Mouse (Mus musculus): ENCODE results near the gene Npas2. TPM values are rescaled to one million over a fixed set of nuclear protein-coding genes. Genes with fewer than 3 reads are reported as not detected.
A peak's percentile ranks its signal among the peaks of the same experiment; 100 is the strongest.

The Npas2 gene
- polyA plus RNA-seq, 1 experiment = 77.6 TPM

- H3K27ac ChIP-seq (ENCODE audit: insufficient read depth, low read depth, low read length) = peak overlapping the region; percentile 14; the same call in 1 of the 2 replicates
- no peaks in the 10 kb centered on the region for H3K27me3 ChIP-seq (ENCODE audit: control insufficient read depth, insufficient read depth, low read length)
- peaks cover 13% of the 10 kb centered on the region for H3K4me1 ChIP-seq (ENCODE audit: control insufficient read depth, insufficient read depth, insufficient read length, low read length)
- 1% methylated on average over 75 of the region's 76 CpGs for WGBS
- no peak for TF ChIP-seq CTCF (IDR thresholded peaks at IDR 0.05; ENCODE audit: extremely low read depth, insufficient read length, insufficient replicate concordance, low read depth, low read length)
- TF ChIP-seq POLR2A (IDR thresholded peaks at IDR 0.05; ENCODE audit: low read depth, low read length) = no peak
- H3K4me3 ChIP-seq (ENCODE audit: low read depth, low read length) = peak overlapping the region; percentile 73
- H3K36me3 ChIP-seq (ENCODE audit: control insufficient read depth, insufficient read depth, low read length) = no peaks in the 10 kb centered on the region
Observed at GRCm38 (mm10) chr1:39193862-39194675, 538 bp downstream of the Npas2 start.

- Histone ChIP-seq H3K4me1 (ENCODE audit: control insufficient read depth, insufficient read depth, insufficient read length, low read length) (peaks cover 19% of the 10 kb centered on the region), H3K27ac (ENCODE audit: insufficient read depth, low read depth, low read length) (no peak overlapping the region), H3K4me3 (ENCODE audit: low read depth, low read length) (no peak overlapping the region), H3K27me3 (ENCODE audit: control insufficient read depth, insufficient read depth, low read length) (no peaks in the 10 kb centered on the region), H3K36me3 (ENCODE audit: control insufficient read depth, insufficient read depth, low read length) (no peaks in the 10 kb centered on the region)
- WGBS = 12% methylated on average over 11 of the region's 11 CpGs
- no peak for TF ChIP-seq CTCF (IDR thresholded peaks at IDR 0.05; ENCODE audit: extremely low read depth, insufficient read length, insufficient replicate concordance, low read depth, low read length)
- TF ChIP-seq POLR2A (IDR thresholded peaks at IDR 0.05; ENCODE audit: low read depth, low read length) = no peak
Observed at GRCm38 (mm10) chr1:39194959-39195358, 1.4 kb downstream of the Npas2 start.

- WGBS = 39% methylated on average over 6 of the region's 6 CpGs
- Histone ChIP-seq H3K27ac (ENCODE audit: insufficient read depth, low read depth, low read length) (peak overlapping the region; percentile 32), H3K4me1 (ENCODE audit: control insufficient read depth, insufficient read depth, insufficient read length, low read length) (peaks cover 21% of the 10 kb centered on the region), H3K27me3 (ENCODE audit: control insufficient read depth, insufficient read depth, low read length) (no peaks in the 10 kb centered on the region), H3K36me3 (ENCODE audit: control insufficient read depth, insufficient read depth, low read length) (no peaks in the 10 kb centered on the region), H3K4me3 (ENCODE audit: low read depth, low read length) (no peak overlapping the region)
- TF ChIP-seq POLR2A (IDR thresholded peaks at IDR 0.05; ENCODE audit: low read depth, low read length) (no peak), CTCF (IDR thresholded peaks at IDR 0.05; ENCODE audit: extremely low read depth, insufficient read length, insufficient replicate concordance, low read depth, low read length) (no peak)
Observed at GRCm38 (mm10) chr1:39196126-39196525, 2.6 kb downstream of the Npas2 start.

GRCm38 (mm10) chr1:39196676-39197375 lies 3.3 kb downstream of the Npas2 start:
- Histone ChIP-seq H3K36me3 (ENCODE audit: control insufficient read depth, insufficient read depth, low read length) (no peaks in the 10 kb centered on the region), H3K27ac (ENCODE audit: insufficient read depth, low read depth, low read length) (peak overlapping the region; percentile 88), H3K4me3 (ENCODE audit: low read depth, low read length) (peak overlapping the region; percentile 6; the same call in 1 of the 2 replicates), H3K27me3 (ENCODE audit: control insufficient read depth, insufficient read depth, low read length) (no peaks in the 10 kb centered on the region), H3K4me1 (ENCODE audit: control insufficient read depth, insufficient read depth, insufficient read length, low read length) (peaks cover 20% of the 10 kb centered on the region)
- TF ChIP-seq POLR2A (IDR thresholded peaks at IDR 0.05; ENCODE audit: low read depth, low read length) (no peak), CTCF (IDR thresholded peaks at IDR 0.05; ENCODE audit: extremely low read depth, insufficient read length, insufficient replicate concordance, low read depth, low read length) (peak; percentile 10; the same call in 1 of the 2 replicates)
- WGBS = 9% methylated on average over 12 of the region's 12 CpGs

- no peaks in the 10 kb centered on the region for H3K27me3 ChIP-seq (ENCODE audit: control insufficient read depth, insufficient read depth, low read length)
- H3K4me3 ChIP-seq (ENCODE audit: low read depth, low read length) = no peak overlapping the region
- 12% methylated on average over 10 of the region's 10 CpGs for WGBS
- H3K36me3 ChIP-seq (ENCODE audit: control insufficient read depth, insufficient read depth, low read length) = no peaks in the 10 kb centered on the region
- peaks cover 25% of the 10 kb centered on the region for H3K4me1 ChIP-seq (ENCODE audit: control insufficient read depth, insufficient read depth, insufficient read length, low read length)
- TF ChIP-seq CTCF (IDR thresholded peaks at IDR 0.05; ENCODE audit: extremely low read depth, insufficient read length, insufficient replicate concordance, low read depth, low read length) (no peak), POLR2A (IDR thresholded peaks at IDR 0.05; ENCODE audit: low read depth, low read length) (no peak)
- H3K27ac ChIP-seq (ENCODE audit: insufficient read depth, low read depth, low read length) = peak overlapping the region; percentile 97
Observed at GRCm38 (mm10) chr1:39205021-39205420, 11.5 kb downstream of the Npas2 start.

GRCm38 (mm10) chr1:39205697-39206096 lies 12.2 kb downstream of the Npas2 start:
- Histone ChIP-seq H3K27ac (ENCODE audit: insufficient read depth, low read depth, low read length) (peak overlapping the region; percentile 97), H3K4me3 (ENCODE audit: low read depth, low read length) (no peak overlapping the region), H3K4me1 (ENCODE audit: control insufficient read depth, insufficient read depth, insufficient read length, low read length) (peaks cover 24% of the 10 kb centered on the region), H3K36me3 (ENCODE audit: control insufficient read depth, insufficient read depth, low read length) (no peaks in the 10 kb centered on the region), H3K27me3 (ENCODE audit: control insufficient read depth, insufficient read depth, low read length) (no peaks in the 10 kb centered on the region)
- TF ChIP-seq POLR2A (IDR thresholded peaks at IDR 0.05; ENCODE audit: low read depth, low read length) (no peak), CTCF (IDR thresholded peaks at IDR 0.05; ENCODE audit: extremely low read depth, insufficient read length, insufficient replicate concordance, low read depth, low read length) (no peak)
- WGBS = 26% methylated on average over 4 of the region's 4 CpGs

- no peaks in the 10 kb centered on the region for H3K36me3 ChIP-seq (ENCODE audit: control insufficient read depth, insufficient read depth, low read length)
- peaks cover 26% of the 10 kb centered on the region for H3K4me1 ChIP-seq (ENCODE audit: control insufficient read depth, insufficient read depth, insufficient read length, low read length)
- H3K27ac ChIP-seq (ENCODE audit: insufficient read depth, low read depth, low read length) = peak overlapping the region; percentile 85
- WGBS = 27% methylated on average over 7 of the region's 7 CpGs
- H3K4me3 ChIP-seq (ENCODE audit: low read depth, low read length) = no peak overlapping the region
- no peaks in the 10 kb centered on the region for H3K27me3 ChIP-seq (ENCODE audit: control insufficient read depth, insufficient read depth, low read length)
- TF ChIP-seq POLR2A (IDR thresholded peaks at IDR 0.05; ENCODE audit: low read depth, low read length) (no peak), CTCF (IDR thresholded peaks at IDR 0.05; ENCODE audit: extremely low read depth, insufficient read length, insufficient replicate concordance, low read depth, low read length) (peak; percentile 57; the same call in 1 of the 2 replicates)
Observed at GRCm38 (mm10) chr1:39206942-39207341, 13.4 kb downstream of the Npas2 start.
